Mouse (Mus musculus): ENCODE data around the gene Bsn.
A peak's percentile ranks its signal among the peaks of the same experiment; 100 is the strongest.

Gene Bsn

DNA sequence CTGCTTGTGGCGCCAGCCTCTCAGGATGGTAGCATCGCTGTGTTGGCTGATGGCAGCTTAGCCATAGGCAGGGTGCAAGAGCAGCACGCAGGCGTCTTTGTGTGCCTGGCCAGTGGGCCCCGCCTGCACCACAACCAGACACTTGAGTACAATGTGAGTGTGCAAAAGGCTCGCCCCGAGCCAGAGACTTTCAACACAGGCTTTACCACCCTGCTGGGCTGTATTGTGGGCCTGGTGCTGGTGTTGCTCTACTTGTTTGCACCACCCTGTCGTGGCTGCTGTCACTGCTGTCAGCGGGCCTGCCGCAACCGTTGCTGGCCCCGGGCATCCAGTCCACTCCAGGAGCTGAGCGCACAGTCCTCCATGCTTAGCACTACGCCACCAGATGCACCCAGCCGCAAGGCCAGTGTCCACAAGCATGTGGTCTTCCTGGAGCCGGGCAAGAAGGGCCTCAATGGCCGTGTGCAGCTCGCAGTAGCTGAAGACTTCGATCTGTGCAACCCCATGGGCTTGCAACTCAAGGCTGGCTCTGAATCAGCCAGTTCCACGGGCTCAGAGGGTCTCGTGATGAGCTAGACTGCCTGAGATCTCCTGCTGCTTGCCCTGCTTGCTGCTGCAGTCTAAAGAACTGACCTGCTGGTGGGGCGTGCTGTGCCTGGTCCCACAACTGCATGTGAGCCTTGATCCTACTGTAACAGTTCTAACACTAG lies 135.7 kb downstream of the Bsn start:
- DNase-seq (ENCODE audit: low spot score) = no peak

DNA sequence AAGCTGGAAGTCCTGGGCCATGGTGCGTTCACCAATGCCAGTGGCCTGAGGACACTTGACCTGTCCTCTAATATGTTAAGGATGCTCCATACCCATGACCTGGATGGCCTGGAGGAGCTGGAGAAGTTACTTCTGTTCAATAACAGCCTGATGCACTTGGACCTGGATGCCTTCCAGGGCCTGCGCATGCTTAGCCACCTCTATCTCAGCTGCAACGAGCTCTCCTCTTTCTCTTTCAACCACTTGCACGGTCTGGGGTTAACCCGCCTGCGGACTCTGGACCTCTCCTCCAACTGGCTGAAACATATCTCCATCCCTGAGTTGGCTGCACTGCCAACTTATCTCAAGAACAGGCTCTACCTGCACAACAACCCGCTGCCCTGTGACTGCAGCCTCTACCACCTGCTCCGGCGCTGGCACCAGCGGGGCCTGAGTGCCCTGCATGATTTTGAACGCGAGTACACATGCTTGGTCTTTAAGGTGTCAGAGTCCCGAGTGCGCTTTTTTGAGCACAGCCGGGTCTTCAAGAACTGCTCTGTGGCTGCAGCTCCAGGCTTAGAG lies 136.4 kb downstream of the Bsn start:
- no peak for DNase-seq (ENCODE audit: low spot score)

DNA sequence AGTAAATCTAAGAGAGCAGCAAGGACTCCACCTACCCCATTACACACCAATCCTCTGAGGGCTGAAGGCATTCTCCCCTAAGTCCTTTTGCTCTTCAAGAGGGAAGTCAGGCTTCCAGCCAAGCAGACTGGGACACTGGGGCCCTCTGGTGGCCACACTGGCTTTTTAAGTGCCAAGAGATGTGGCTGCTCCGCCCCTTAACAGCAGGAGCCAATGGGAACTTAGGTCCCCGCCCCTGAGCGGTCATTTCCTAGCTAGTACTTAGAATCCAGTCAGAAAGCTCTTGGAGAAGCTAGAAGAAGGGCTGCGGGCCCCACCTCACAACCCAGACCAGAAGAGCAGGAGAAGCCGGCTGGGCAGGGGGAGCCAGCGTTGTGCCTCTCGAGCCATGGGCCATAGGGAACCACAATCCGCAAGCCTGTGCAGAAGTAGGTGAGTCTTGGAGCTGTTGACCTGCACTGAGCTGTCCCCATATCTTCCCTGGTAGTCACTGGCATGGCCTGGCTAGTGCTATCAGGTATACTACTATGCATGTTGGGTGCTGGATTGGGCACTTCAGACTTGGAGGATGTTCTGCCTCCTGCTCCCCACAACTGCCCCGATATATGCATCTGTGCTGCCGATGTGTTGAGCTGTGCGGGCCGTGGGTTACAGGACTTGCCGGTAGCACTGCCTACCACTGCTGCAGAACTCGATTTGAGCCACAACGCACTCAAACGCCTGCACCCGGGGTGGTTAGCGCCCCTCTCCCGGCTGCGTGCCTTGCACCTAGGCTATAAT lies 137.1 kb downstream of the Bsn start, which contains the start of gene Amigo3:
TSS of gene Amigo3 (plus strand) at position 275 of the 780 bp plus-strand sequence.
- peak; percentile 97 for DNase-seq (ENCODE audit: low spot score)

DNA sequence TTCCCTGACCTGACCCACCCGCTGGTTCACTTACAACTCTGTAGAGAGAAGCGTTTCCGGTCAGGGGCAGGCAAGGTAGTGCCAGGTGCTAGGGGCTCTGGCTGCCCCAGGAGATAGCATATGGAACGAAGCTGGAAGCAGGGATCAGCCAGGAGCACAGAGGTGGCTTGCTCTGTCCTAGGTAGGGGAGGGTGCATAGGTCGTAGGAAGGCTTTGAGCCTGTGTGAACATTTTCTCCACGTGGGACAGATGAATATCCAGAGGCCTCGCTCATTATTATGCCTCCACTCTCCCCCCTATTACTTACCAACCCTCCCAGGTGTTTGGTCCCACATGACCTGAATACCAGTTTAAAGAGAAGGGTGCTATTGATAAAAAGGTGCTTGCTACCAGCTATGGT lies 137.8 kb downstream of the Bsn start:
- DNase-seq (ENCODE audit: low spot score) = no peak

DNA sequence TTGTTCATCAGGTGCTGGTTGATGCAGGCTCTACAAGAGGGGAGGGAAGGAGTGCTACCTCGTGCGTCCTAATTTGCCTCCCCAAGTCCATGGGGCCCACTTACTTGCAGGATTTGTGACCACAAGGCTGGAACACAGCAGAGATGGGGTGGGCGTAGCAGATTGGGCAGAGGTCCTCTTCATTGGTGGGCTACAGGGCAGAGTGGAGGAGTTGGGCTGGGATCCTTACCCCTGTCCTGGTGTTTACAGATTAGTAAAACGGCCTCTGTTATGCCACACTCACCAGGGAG lies 138.3 kb downstream of the Bsn start:
- DNase-seq (ENCODE audit: low spot score) = no peak

DNA sequence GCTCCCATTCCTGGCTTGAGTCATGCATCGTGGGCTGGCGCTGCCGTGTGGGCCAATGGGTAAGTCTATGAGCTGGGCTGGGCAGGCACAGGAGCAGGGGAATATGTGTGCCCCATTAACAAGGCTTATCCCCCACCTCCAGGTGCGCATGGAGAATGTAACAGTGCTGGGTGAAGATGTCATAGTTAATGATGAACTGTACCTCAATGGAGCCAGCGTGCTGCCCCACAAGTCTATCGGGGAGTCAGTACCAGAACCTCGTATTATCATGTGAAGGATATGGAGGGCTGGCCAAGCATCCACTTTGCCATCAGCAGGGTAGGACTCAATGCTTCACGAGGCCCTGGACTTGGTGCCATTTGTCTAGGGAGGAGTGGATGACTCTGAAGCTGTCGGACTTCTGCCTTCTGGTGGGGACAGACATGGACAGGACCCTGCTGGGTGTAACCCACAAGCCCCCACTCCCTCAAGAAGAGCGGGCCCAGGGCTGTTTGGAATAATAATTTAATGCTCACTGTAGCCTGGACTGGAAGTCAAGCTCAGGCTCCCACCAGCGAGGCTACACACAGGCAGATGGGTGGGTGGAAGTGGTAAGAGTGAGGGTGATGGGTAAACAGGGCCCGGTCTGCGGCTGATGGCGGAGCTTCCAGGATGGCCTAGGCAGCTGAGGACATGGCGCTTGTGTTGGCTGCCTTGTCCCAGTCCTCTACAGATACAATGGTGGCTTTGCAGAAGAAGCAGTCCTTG lies 138.8 kb downstream of the Bsn start:
- no peak for DNase-seq (ENCODE audit: low spot score)

DNA sequence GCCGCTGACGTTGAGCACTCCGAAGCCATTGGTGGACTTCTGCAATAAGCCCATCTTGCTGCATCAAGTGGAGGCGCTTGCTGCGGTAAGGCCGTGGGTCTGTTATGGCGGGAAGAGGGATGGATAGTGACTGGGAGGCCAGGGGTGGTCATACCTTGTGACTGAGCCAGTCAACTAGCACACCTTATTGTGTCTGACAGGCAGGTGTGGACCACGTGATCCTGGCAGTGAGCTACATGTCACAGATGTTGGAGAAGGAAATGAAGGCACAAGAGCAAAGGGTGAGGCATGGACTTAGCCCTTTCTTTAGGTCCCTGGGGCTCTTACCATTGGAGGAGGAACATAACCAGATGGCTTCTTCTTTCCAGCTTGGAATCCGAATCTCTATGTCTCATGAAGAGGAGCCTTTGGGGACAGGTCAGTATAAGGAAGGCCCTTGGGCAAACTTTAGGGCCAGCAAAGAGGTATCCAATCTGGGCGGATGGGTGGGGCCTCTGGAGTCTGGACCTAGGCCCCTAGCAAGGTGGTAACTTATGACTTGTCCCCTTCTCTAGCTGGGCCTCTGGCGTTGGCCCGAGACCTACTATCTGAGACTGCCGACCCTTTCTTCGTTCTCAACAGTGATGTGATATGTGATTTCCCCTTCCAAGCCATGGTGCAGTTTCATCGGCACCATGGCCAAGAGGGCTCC lies 140.5 kb downstream of the Bsn start:
- no peak for DNase-seq (ENCODE audit: low spot score)

DNA sequence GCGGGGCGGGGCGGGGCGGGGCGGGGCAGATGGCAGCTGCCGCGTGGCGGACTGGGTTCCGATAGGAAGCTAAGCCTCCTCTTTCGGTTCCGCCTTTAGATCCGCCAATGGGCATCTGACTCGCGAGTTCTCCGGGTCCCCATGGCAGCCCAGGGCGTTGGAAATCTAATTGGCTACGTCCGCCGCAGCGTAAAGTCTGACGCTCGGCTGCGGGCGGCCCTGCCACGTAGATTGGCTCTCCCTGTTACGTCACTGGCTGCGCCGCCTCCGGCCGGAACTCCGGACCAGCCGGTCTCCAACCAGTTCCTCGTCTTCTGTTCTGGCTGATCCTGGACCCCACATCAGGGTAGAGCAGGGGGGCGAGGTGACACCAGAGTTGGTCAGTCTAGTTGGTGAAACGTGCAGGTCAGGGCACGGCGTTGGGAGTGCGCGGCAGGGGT lies 141.1 kb downstream of the Bsn start, which contains the start of gene Gmppb:
TSS of gene Gmppb (plus strand) at position 227 of the 440 bp plus-strand sequence.
- DNase-seq (ENCODE audit: low spot score) = peak; percentile 98

DNA sequence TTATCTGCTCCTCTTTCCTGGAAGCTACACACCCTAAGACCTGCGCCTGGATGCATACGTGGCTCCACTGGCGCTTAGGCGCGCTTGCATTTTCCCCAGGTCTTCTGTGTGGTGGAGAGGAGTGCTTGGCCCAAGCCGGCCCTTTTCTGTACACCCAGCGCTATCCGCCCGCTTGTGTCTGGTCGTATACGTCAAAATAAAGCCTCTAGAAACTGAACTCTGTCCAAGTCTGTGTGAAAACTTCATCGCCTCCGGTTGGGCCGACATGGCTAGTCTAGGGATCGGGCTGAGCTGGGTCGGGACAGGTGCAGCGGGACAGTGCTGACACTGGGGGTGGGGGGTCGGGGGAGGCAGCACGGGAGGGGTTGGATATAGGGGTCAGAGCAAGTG lies 141.6 kb downstream of the Bsn start:
- DNase-seq (ENCODE audit: low spot score) = no peak

DNA sequence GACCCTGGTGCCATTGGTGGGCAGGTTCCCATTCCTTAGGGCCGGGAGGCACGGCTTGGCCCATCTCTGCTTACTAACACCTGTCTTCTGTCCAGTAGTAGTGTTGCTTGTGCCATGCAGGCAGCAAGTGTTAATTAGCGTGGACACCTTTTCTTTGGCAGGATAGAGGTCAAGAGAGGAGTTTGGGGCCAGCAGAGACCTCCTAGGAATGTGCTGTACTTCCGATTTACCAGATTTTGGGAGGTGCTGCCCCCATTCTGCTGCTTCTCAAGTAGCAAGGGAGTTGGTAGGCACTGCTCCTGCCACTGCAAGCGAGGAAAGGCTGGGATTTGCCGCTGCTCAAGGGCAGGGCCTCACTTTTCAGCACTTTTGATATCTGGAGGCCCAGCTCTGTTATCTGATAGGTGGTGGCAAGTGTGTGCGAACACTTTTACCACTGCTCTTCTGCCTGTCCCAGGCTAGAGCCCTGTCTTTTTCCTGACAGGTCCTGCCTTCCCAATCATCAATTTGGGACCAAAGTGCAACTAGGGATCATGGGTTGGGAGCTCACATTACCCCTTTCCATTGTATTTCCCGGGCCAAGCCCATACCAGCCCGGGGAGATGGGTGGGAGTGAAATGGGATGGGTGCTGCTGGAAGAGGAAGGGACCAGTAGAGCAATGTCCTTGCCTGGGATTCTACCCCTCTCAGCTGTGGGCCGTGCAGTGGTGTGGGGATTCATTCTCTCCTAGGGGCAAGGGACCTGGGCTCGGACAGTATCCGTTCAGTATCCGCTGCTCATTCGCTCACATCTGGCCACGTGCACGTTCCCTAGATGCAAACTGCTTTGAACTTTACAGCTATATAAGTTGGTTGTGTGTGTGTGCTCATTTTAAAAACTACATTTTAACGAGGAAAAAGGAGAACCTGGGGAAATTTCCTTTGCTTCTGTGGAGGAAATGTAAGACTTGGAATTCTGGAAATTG lies 142.3 kb downstream of the Bsn start:
- no peak for DNase-seq (ENCODE audit: low spot score)

DNA sequence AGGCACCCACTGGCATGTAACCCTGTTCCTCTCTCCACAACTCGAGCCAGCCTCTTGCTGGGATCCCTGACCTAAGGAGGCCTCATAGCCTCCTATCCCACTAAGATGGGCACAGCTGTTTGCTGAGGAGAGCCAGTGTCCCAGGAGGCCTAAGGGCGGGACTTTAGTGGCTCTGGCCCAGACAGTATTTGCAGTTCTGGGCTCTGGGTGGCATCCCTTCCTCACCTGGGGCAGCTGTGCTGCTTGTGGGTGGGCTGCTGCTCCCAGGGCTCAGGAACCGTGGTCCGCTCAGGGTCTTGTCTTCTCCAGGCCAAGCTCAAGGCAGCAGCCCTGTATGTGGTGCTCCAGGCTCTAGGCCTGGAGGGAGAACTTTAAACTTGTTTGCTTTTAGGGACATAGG lies 143.6 kb downstream of the Bsn start:
- DNase-seq (ENCODE audit: low spot score) = no peak

All from lung, postnatal 25 days (tissue).